Mouse (Mus musculus) intestine, embryonic 15.5 days (tissue): ENCODE measurements around the gene Intu. TPM values are rescaled to one million over a fixed set of nuclear protein-coding genes. Genes with fewer than 3 reads are reported as not detected.

Source experiments
- ATAC-seq: fragments of 200-750 bp; cut with Nextera tagmentation; 2 replicates; pipeline ENCODE4 v1.8.0; 2017; ENCODE audit warnings: moderate TSS enrichment, moderate library complexity
- H3K27ac ChIP-seq: fragments of 300-500 bp; sonication (generic); 2 replicates; pipeline ENCODE4 v1.5.1; 2015; ENCODE audit warnings: mild to moderate bottlenecking, inconsistent platforms
- H3K27me3 ChIP-seq: fragments of 300-500 bp; sonication (generic); replicated peaks from 2 replicates; pipeline ENCODE4 v1.6.1; 2015; ENCODE audit warnings: inconsistent platforms
- H3K36me3 ChIP-seq: fragments of 300-500 bp; sonication (generic); 2 replicates; pipeline ENCODE4 v1.6.1; 2015; ENCODE audit warnings: inconsistent platforms
- H3K4me1 ChIP-seq: fragments of 300-500 bp; sonication (generic); replicated peaks from 2 replicates; pipeline ENCODE4 v1.6.1; 2015; ENCODE audit warnings: inconsistent platforms
- H3K4me2 ChIP-seq: fragments of 300-500 bp; sonication (generic); replicated peaks from 2 replicates; pipeline ENCODE4 v1.6.1; 2015; ENCODE audit warnings: mild to moderate bottlenecking, inconsistent platforms
- H3K4me3 ChIP-seq: fragments of 300-500 bp; sonication (generic); replicated peaks from 2 replicates; pipeline ENCODE4 v1.5.1; 2015; ENCODE audit warnings: inconsistent platforms
- H3K9ac ChIP-seq: fragments of 300-500 bp; sonication (generic); 2 replicates; pipeline ENCODE4 v1.6.1; 2015; ENCODE audit warnings: inconsistent platforms
- H3K9me3 ChIP-seq: fragments of 300-500 bp; sonication (generic); 2 replicates; pipeline ENCODE4 v1.6.1; 2016; ENCODE audit warnings: inconsistent platforms
- WGBS: fragments of 180-500 bp; shearing (Covaris S2); methylation state at CpG from one replicate; pipeline ENCODE4 v1.1.7; 2015; 5-methylcytosine and 5-hydroxymethylcytosine counted together
- polyA plus RNA-seq: library from polyadenylated mRNA; unstranded; fragments of >200 nt; fragmentation: Nextera tagmentation; extraction: Ambion mirVana; gene quantifications from 2 replicates; pipeline ENCODE4 v1.2.1, GENCODE M21; 2015

Gene Intu
- polyA plus RNA-seq, 1 experiment from 2014 or later, result 1.9 TPM

DNA sequence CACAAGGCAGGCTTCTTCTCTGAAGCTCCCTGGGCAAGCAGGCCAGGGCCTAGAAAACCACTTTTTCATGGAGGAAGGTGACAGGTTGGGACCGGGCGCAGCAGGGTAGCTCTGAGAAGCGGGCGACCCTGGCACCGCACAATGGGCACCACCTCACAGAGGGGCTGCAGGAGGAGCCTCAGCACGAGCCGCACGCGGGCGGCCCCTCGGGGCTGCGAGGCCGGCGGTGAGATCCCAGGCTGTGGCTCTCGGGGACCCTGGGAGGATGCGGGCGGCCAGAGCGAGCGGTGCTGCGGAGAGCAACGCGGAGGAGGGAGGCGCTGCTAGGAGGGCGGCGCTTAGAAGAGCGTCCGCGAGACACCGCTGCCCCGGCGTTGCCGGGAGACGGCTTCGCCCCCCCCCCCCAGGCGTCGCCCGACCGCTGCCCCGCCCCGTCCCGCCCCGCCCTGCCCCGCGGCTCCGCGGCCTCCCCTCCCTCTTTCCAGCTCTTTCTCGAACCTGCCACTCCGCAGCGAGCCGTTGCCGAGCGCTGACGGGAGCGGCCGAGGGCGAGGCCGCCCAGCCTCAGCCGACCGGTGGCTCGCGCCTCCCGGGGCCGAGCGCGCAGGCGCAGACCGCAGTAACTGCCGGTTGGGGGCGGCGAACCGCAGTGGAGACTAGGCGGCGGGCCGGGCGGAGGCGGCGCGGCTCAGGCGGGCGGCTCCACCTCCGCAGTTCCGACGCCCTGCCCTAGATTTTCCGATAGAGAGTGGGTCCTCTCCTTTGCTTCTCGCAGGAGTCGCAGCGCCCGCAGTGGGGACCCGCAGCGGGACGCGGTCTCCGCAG, 214.0 kb downstream of the Intu start:
- Histone ChIP-seq H3K36me3 (no peaks in the 10 kb centered on the region), H3K9me3 (no peaks in the 10 kb centered on the region), H3K4me3 (peak overlapping the region; percentile 72), H3K27ac (peak overlapping the region; percentile 67), H3K27me3 (no peaks in the 10 kb centered on the region), H3K4me2 (peak overlapping the region; percentile 97), H3K9ac (peak overlapping the region; percentile 66), H3K4me1 (0 out of 2 replicates have a peak, but pooled peaks cover 3% of the 10 kb centered on the region)
- WGBS, result under 1% methylated on average over 84 of the region's 93 CpGs
- peak; percentile 98 for ATAC-seq

DNA sequence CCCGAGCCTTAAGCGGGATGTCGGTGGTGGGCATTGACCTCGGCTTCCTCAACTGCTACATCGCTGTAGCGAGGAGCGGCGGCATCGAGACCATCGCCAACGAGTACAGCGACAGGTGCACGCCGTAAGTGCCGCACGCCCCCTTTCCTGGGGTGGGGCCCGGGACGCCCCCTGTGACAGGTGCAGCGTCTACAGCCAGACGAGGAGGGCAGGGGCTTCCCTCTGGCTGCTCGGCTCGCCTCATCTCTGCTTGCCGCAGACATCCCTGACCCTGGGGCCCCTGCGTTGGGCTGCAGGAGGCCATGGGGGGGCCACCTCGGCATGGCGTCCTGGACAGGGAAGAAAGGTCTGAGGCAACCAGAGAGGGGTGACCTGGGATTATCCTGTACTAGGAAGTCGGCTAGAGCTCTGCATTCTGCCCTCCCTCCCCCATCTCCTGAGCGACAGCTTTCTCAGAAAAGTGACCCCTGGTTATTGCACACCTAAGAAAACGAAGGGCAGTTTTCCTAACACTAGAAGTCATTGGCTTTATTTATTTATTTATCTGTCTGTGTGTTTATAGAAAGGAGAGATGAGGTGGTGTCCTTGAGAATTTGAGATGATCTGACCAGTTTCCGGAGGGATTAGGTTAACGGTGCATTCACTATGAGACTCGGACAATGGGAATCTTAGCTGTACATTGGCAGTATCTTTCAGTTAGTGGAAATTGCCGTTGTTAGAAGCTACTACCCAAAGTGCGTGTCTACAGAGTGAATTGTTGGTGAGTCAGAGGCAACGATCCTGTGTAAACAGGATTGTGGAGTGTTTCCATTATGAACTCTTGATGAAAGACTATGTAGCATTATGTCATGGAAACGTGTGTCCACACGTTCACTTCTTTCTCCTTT, 214.8 kb downstream of the Intu start:
- 0 out of 2 replicates have a peak, but pooled peaks cover 3% of the 10 kb centered on the region for H3K4me1 ChIP-seq
- H3K4me2 ChIP-seq, result peak overlapping the region; percentile 97
- no peaks in the 10 kb centered on the region for H3K27me3 ChIP-seq
- H3K36me3 ChIP-seq, result no peaks in the 10 kb centered on the region
- H3K9me3 ChIP-seq, result no peaks in the 10 kb centered on the region
- WGBS, result 3% methylated on average over 37 of the region's 37 CpGs
- ATAC-seq, result no peak; the same call in 1 of the 2 replicates
- H3K4me3 ChIP-seq, result peak overlapping the region; percentile 72
- H3K27ac ChIP-seq, result peak overlapping the region; percentile 56; the same call in 1 of the 2 replicates
- H3K9ac ChIP-seq, result peak overlapping the region; percentile 66

Other genes with a start within 250 kb of the Intu start
- gene Slc25a31, start 177.6 kb downstream of the Intu start, polyA plus RNA-seq, result 0.15 TPM in 1 of 2 replicates, not detected in the other
- gene Hspa4l, start 213.2 kb downstream of the Intu start, polyA plus RNA-seq, result 13.9 and 14.4 TPM in 2 replicates